Mouse (Mus musculus) bone marrow, adult 2 months (tissue): ENCODE measurements around the gene Shc4. TPM values are rescaled to one million over a fixed set of nuclear protein-coding genes. Genes with fewer than 3 reads are reported as not detected.

Experiments used
- H3K27ac ChIP-seq: fragments of 200-500 bp; 2 replicates; pipeline ENCODE4 v1.5.1; 2012; ENCODE audit warnings: low read depth, mild to moderate bottlenecking, control low read depth, inconsistent platforms, low read length; ENCODE audit not compliant: control insufficient read depth, poor library complexity, insufficient read depth
- H3K4me1 ChIP-seq: fragments of 200-500 bp; 2 replicates; pipeline ENCODE4 v1.6.1; 2011; ENCODE audit warnings: low read length; ENCODE audit not compliant: control insufficient read depth, insufficient read depth
- H3K4me3 ChIP-seq: fragments of 200-500 bp; replicated peaks from 2 replicates; pipeline ENCODE3; 2011; ENCODE audit warnings: mild to moderate bottlenecking, low read depth, low read length, control low read depth; ENCODE audit not compliant: control insufficient read depth
- CTCF ChIP-seq: fragments of 200-500 bp; IDR thresholded peaks from 2 replicates; pipeline ENCODE4 v1.5.1; 2011; ENCODE audit warnings: low read length, control low read depth; ENCODE audit not compliant: control insufficient read depth, insufficient read depth
- POLR2A ChIP-seq: fragments of 200-500 bp; IDR thresholded peaks from 2 replicates; pipeline ENCODE4 v1.6.1; 2011; ENCODE audit warnings: low read depth, mild to moderate bottlenecking, control low read depth, low read length, borderline replicate concordance; ENCODE audit not compliant: control insufficient read depth
- WGBS: fragments of 180-500 bp; shearing (Covaris S2); methylation state at CpG from one replicate; pipeline ENCODE4 v1.1.7; 2018; 5-methylcytosine and 5-hydroxymethylcytosine counted together
- polyA plus RNA-seq: library from polyadenylated mRNA; stranded (reverse); fragments of >200 nt; gene quantifications from 2 replicates; pipeline ENCODE4 v1.2.4, GENCODE M21; 2011; ENCODE audit warnings: low replicate concordance; ENCODE audit not compliant: missing spikeins, insufficient read depth, insufficient read length

Shc4 gene
- polyA plus RNA-seq, result 0.34 TPM in 1 of 2 replicates, not detected in the other

DNA sequence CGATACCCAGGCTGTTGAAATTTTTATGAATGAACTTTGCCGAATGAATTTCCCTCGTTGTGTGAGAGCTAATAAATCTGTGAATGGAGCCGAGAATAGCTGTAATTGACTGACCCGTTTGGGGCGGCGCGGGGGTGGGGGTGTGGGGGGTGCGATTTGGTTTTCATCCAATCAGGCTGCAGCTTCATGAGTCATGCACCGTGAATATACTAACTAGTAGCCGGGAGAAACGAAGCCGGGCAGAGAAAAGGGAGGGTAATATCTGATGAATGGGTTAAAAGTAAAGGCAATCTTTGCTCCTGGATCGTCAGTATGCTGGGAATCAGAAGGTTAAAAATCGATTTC lies at the start of gene Shc4:
Gene Shc4 (minus strand): TSS at position 63 of the 345 bp plus-strand sequence.
- peaks cover 1% of the 10 kb centered on the region for H3K4me1 ChIP-seq
- H3K27ac ChIP-seq, result no peak within 1 kb of the TSS; the same call in 1 of the 2 replicates
- TF ChIP-seq CTCF (no peak), POLR2A (no peak)
- no peak within 1 kb of the TSS for H3K4me3 ChIP-seq
- WGBS, result under 1% methylated on average over 15 of the region's 15 CpGs

DNA sequence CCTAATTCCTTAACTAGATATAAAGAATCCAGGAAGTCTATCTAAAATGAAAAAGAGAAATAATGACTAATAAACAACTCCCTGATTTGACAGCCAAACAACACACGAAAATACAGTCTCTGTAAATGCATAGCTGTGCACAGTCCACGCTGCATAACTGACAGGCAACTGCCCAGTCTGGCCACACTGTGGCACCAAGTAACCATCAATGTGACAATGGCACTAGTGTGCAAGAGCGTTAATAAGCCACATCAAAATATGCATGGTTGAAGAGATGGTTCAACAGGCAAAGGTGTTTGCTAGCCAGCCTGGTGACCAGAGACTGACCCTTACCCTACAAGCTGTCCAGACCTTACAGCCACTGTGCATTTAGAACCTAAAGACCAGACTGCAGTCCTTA lies 41.1 kb upstream of the Shc4 start:
- TF ChIP-seq CTCF, result peak; percentile 43
- TF ChIP-seq POLR2A, result no peak
- no peak overlapping the region for H3K4me3 ChIP-seq
- WGBS, result 71% methylated on average over 3 of the region's 3 CpGs
- H3K4me1 ChIP-seq, result no peaks in the 10 kb centered on the region
- no peak overlapping the region for H3K27ac ChIP-seq

DNA sequence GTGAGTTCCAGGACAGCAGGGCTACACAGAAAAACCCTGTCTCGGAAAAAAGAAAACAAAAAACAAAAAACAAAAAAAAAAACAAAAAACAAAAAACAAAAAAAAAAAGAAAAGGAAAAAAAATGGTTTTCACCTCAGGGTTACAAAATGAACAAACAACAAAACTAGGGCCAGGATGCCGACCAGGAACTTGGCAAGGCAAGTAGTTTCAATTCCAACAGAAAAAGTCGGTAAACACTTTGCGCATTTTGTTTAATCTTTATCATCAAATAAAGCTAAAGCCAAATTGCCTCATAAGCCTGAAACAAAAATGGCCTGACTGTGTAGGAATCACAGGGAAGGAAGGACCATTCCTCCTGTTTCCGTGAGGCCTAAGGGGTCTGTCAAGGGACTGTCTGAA lies 40.6 kb upstream of the Shc4 start:
- no peak for TF ChIP-seq CTCF
- TF ChIP-seq POLR2A, result no peak
- Histone ChIP-seq H3K27ac (no peak overlapping the region), H3K4me3 (no peak overlapping the region), H3K4me1 (no peaks in the 10 kb centered on the region)
- WGBS, result 89% methylated on average over 5 of the region's 5 CpGs

DNA sequence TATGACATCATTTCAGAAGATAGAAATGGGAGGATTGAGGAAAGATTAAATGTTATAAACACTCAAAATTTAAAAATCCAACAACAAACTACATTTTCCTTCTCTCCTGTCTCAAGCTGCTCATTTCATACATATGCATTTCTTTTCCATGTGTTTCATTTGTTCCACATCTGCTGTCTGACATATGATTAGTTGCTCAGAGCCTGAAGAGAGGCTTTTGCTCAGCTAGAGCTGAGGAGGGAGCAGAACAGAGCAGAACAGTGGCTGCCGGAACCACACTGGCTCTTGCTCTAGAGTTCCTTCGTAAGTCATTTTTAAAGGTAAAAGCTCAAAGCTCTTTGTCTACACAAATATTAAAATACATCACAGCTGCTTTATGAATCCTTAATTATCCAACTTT lies 25.4 kb upstream of the Shc4 start:
- H3K4me1 ChIP-seq, result no peaks in the 10 kb centered on the region
- H3K27ac ChIP-seq, result no peak overlapping the region
- TF ChIP-seq POLR2A, result no peak
- no peak for TF ChIP-seq CTCF
- no peak overlapping the region for H3K4me3 ChIP-seq
- WGBS, result 93% methylated on average over 2 of the region's 2 CpGs

DNA sequence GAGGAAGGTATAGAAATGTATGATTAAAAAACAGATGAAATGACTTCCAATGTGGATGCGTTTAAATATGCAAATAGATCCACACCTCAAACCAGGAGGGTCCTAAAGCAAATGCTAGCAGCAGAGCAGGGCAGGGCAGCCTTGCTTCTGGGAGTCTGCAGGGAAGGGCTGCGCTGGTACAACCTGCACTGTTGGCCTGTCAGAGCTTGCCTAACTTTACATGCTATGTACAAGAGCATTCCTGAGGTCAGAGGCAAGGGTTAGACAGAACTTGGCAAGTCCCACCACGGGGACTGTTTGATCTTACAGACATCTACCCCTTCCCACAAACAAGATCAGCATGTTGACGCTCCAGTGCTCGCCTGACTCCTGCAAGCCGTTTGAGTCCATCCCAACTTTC lies 15.4 kb upstream of the Shc4 start:
- Histone ChIP-seq H3K4me3 (no peak overlapping the region), H3K27ac (no peak overlapping the region), H3K4me1 (peaks cover 1% of the 10 kb centered on the region; the same call in 1 of the 2 replicates)
- 90% methylated on average over 6 of the region's 6 CpGs for WGBS
- TF ChIP-seq POLR2A (no peak), CTCF (no peak)

DNA sequence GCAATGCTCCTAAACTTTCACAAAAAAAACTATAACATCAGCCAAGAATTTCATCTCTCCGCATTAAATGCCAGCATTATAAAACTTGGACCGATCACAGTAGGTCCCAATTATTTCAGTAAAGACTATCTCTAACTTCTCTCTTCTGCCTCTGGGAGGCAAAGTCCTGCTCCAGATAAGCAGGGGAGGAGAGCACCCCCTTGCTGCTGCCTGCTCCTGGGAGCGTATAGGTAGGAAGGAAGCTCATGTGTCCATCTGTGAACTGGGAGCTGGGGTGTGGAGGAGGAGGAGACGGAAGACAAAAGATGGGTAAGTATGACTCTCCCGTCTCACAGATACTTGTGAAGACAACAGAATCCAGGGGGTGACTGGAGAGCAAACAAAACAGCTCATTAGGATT lies 14.8 kb upstream of the Shc4 start:
- Histone ChIP-seq H3K27ac (no peak overlapping the region), H3K4me3 (no peak overlapping the region), H3K4me1 (peaks cover 1% of the 10 kb centered on the region; the same call in 1 of the 2 replicates)
- TF ChIP-seq POLR2A, result no peak
- 89% methylated on average over 5 of the region's 5 CpGs for WGBS

DNA sequence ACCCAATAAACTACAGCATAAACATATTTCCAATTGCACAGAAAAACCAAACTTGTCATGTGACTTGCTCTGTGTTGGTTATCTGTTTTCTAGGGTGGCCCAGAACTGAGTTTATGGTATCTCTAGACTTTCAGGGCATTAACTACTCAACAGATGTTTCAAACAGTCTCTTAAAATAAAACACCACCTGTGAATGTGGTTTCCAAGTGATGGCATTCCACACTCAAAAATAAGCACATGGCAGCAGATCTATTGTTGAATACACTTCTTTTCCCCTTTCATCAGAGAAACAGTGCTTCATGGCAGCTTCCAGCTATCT lies 12.0 kb upstream of the Shc4 start:
- Histone ChIP-seq H3K4me1 (peaks cover 1% of the 10 kb centered on the region; the same call in 1 of the 2 replicates), H3K27ac (no peak overlapping the region; the same call in 1 of the 2 replicates), H3K4me3 (no peak overlapping the region)
- TF ChIP-seq POLR2A (no peak), CTCF (no peak)

DNA sequence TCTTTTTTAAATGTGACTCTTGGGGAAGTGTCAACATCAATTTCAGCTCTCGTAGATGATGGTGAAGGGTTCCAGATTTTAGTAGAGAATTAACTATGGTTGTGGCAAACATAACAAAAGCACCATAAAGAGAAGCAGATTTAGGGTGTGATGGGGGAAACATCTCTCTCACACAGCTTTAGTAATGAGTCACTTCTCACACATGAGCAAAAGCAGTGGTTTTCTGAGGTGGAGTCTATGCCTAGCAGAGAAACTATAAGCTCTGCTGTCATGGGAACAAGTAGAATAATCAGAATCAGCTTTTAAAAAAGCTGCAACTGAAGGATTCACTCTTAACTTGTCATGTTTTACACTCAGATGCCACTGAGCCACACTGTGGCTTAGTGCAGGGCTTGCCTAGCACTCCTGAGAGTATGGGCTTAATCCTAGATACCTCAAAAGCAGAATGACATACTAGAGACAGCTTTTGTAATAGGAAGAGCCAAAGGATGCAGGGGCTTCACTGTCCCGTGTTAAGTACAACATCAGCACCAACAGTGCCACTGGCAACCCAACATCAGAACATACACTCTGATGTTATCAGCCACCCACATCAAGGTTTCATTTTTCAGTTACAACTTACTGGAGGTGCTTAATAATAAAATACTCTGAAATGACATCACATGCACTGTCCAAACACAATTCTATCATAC lies 11.5 kb upstream of the Shc4 start:
- 42% methylated on average over 2 of the region's 2 CpGs for WGBS
- no peak overlapping the region for H3K4me3 ChIP-seq
- TF ChIP-seq CTCF (no peak), POLR2A (no peak)
- H3K4me1 ChIP-seq, result peaks cover 1% of the 10 kb centered on the region; the same call in 1 of the 2 replicates
- H3K27ac ChIP-seq, result no peak overlapping the region

DNA sequence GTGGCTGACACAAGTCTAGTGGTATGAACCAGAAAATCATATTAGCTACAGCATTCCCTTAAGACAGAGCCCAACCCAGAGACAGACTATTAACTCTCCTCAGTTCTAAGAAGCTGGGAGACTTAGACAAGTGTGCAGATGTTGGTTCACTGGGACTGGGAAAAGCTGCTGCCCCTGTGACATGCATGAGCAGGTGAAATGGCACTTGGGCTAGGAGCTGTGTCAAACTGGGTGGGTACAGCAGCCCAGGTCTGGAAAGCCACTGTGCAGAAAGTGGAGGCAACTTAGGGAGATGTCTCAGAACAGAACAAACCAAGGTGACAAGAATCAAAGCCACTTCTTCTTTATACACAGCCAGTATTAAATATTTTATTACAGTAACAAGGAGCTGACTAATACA lies 10.8 kb upstream of the Shc4 start:
- Histone ChIP-seq H3K4me3 (no peak overlapping the region), H3K4me1 (peaks cover 1% of the 10 kb centered on the region; the same call in 1 of the 2 replicates), H3K27ac (no peak overlapping the region)
- TF ChIP-seq CTCF (no peak), POLR2A (no peak)
